Mouse (Mus musculus): ENCODE data around the gene Zcchc7. TPM values are rescaled to one million over a fixed set of nuclear protein-coding genes. Genes with fewer than 3 reads are reported as not detected.

Zcchc7 gene
- polyA plus RNA-seq, 1 experiment from 2014 or later = 36.1 TPM

DNA sequence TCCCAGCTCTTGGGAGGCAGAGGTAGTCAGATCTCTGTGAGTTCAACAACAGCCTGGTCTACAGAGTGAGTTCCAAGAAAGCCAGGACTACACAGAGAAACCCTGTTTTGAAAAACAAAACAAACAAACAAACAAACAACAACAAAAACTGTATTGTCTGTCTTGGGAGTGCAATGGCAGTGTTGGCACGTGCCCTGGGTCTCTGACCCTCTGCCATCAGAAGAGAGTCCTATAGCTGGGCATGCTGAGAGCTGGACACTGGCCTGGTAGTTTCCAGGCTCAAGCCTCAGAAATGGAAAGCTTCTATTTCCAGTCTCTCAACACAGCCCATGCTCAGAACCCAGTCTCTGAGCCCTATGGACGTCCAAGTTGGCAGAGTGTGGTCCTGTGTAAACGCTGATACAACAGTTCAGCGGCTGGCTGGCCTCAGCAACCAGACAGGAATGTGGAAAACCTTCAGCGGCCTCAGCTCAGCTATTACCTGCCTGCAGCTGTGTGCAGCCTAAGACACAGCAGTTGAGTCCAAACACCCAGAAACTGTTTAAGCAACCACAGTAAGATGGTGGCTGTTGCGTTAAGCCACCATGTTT lies 220.4 kb downstream of the Zcchc7 start:
- no peaks in the 10 kb centered on the region for H3K36me3 ChIP-seq (ENCODE audit: control insufficient read depth, insufficient read depth, low read length)
- no peaks in the 10 kb centered on the region for H3K27me3 ChIP-seq (replicated peaks; ENCODE audit: control insufficient read depth, insufficient read depth, low read length)
- H3K4me2 ChIP-seq (ENCODE audit: low read length) = no peak overlapping the region
- no peak overlapping the region for H3K4me3 ChIP-seq (ENCODE audit: low read length)
- WGBS = 73% methylated on average over 6 of the region's 6 CpGs
- H3K27ac ChIP-seq (ENCODE audit: low read depth, low read length) = no peak overlapping the region
- H3K4me1 ChIP-seq (ENCODE audit: control insufficient read depth, insufficient read depth, low read depth, low read length) = no peaks in the 10 kb centered on the region
- no peak overlapping the region for H3K9ac ChIP-seq (ENCODE audit: low read depth, low read length)
- no peaks in the 10 kb centered on the region for H3K9me3 ChIP-seq (ENCODE audit: control insufficient read depth, low read length)
- ATAC-seq = no peak

GRCm38 (mm10) chr4:44976921-44977710 lies 221.4 kb downstream of the Zcchc7 start:
- Histone ChIP-seq H3K9ac (ENCODE audit: low read depth, low read length) (no peak overlapping the region), H3K27me3 (replicated peaks; ENCODE audit: control insufficient read depth, insufficient read depth, low read length) (no peaks in the 10 kb centered on the region), H3K27ac (ENCODE audit: low read depth, low read length) (no peak overlapping the region), H3K4me2 (ENCODE audit: low read length) (no peak overlapping the region), H3K36me3 (ENCODE audit: control insufficient read depth, insufficient read depth, low read length) (no peaks in the 10 kb centered on the region), H3K4me3 (ENCODE audit: low read length) (no peak overlapping the region), H3K9me3 (ENCODE audit: control insufficient read depth, low read length) (no peaks in the 10 kb centered on the region), H3K4me1 (ENCODE audit: control insufficient read depth, insufficient read depth, low read depth, low read length) (0 out of 2 replicates have a peak, but pooled peaks cover 4% of the 10 kb centered on the region)
- WGBS = 90% methylated on average over 10 of the region's 10 CpGs
- no peak for ATAC-seq

- Histone ChIP-seq H3K27ac (ENCODE audit: low read depth, low read length) (no peak overlapping the region), H3K4me3 (ENCODE audit: low read length) (no peak overlapping the region), H3K4me2 (ENCODE audit: low read length) (no peak overlapping the region), H3K27me3 (replicated peaks; ENCODE audit: control insufficient read depth, insufficient read depth, low read length) (no peaks in the 10 kb centered on the region), H3K9ac (ENCODE audit: low read depth, low read length) (no peak overlapping the region), H3K4me1 (ENCODE audit: control insufficient read depth, insufficient read depth, low read depth, low read length) (0 out of 2 replicates have a peak, but pooled peaks cover 4% of the 10 kb centered on the region), H3K36me3 (ENCODE audit: control insufficient read depth, insufficient read depth, low read length) (no peaks in the 10 kb centered on the region), H3K9me3 (ENCODE audit: control insufficient read depth, low read length) (no peaks in the 10 kb centered on the region)
- no peak for ATAC-seq
- 81% methylated on average over 5 of the region's 5 CpGs for WGBS
These were observed 222.5 kb downstream of the Zcchc7 start for GRCm38 (mm10) chr4:44978175-44978574.

DNA sequence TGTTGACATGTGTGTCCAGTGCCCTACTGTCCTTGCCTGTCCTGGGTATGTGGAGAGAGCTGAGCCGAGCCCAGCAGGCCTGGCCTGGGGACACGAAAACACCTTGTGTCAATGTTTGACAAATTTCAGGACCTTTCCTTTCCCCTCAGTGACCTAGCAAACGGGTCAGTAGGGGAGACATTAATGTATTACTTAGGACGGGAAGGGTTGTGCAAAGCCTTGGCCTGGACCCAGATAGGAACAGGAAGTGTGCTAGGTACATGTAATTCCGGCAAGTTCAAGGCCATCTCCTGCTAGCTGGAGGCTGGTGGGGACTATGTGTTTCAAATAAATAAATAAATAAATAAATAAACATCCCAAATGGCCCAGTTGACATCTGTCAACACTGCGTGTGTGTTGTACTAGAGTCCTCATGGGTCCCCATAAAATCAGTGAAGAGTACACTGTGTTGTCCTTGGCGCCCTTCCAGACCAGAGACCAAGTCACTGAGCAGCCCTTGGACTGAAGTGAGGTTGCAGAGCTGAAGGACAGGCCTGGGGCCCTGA lies 224.2 kb downstream of the Zcchc7 start:
- H3K27ac ChIP-seq (ENCODE audit: low read depth, low read length) = no peak overlapping the region
- no peaks in the 10 kb centered on the region for H3K36me3 ChIP-seq (ENCODE audit: control insufficient read depth, insufficient read depth, low read length)
- 0 out of 2 replicates have a peak, but pooled peaks cover 4% of the 10 kb centered on the region for H3K4me1 ChIP-seq (ENCODE audit: control insufficient read depth, insufficient read depth, low read depth, low read length)

DNA sequence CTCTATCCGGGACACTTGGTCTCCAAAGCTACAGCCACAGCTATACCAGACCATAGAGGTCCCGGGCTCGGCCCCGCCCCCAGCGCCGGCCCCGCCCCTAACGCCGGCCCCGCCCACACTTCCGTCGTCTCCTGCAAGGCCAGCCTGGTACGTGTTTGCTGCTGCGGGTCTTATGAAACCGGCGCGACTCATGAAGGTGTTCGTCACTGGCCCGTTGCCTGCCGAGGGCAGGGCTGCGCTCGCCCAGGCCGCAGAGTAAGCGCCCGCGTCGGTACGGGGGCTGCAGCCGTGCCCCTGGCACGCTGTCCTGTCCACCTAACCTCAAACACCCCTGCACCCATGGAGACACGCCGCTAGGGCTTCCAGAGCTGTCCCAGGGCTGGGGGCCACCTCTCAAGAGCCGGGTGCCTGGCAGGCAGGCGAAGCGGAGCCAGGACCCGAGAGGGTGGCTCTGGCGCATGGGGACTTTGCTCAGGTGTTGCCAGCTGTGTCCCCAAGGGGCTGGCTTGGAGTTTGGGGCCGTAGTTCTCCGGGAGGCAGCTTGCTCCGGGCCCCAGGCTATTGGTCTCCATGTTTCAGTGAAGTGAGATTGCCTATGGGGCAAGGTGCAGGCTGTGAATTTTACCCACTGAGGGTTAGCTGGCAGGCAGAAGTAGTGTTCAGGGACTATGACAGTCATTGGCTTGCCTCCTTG lies 225.8 kb downstream of the Zcchc7 start, which contains the start of gene Grhpr:
Gene Grhpr (plus strand): TSS at position 116 of the 694 bp plus-strand sequence.
- WGBS = 1% methylated on average over 34 of the region's 40 CpGs
- no peaks in the 10 kb centered on the region for H3K36me3 ChIP-seq (ENCODE audit: control insufficient read depth, insufficient read depth, low read length)
- 0 out of 2 replicates have a peak, but pooled peaks cover 4% of the 10 kb centered on the region for H3K4me1 ChIP-seq (ENCODE audit: control insufficient read depth, insufficient read depth, low read depth, low read length)
- peak within 1 kb of the TSS; percentile 35; the same call in 1 of the 2 replicates for H3K27ac ChIP-seq (ENCODE audit: low read depth, low read length)
- peak; percentile 93 for ATAC-seq
- no peaks in the 10 kb centered on the region for H3K27me3 ChIP-seq (replicated peaks; ENCODE audit: control insufficient read depth, insufficient read depth, low read length)
- peak within 1 kb of the TSS; percentile 48 for H3K4me3 ChIP-seq (ENCODE audit: low read length)
- H3K9me3 ChIP-seq (ENCODE audit: control insufficient read depth, low read length) = no peaks in the 10 kb centered on the region
- H3K4me2 ChIP-seq (ENCODE audit: low read length) = peak within 1 kb of the TSS; percentile 84
- H3K9ac ChIP-seq (ENCODE audit: low read depth, low read length) = peak within 1 kb of the TSS; percentile 68

More for the DNA sequence above, 224.2 kb downstream of the Zcchc7 start:
- Histone ChIP-seq H3K9me3 (ENCODE audit: control insufficient read depth, low read length) (no peaks in the 10 kb centered on the region), H3K9ac (ENCODE audit: low read depth, low read length) (no peak overlapping the region), H3K4me3 (ENCODE audit: low read length) (no peak overlapping the region), H3K27me3 (replicated peaks; ENCODE audit: control insufficient read depth, insufficient read depth, low read length) (no peaks in the 10 kb centered on the region), H3K4me2 (ENCODE audit: low read length) (no peak overlapping the region)
- ATAC-seq = no peak
- 75% methylated on average over 7 of the region's 7 CpGs for WGBS

Small RNA genes lying within 50 kb of the gene (microRNA-seq; reads per million reads assigned to microRNA genes)
- not detected for gene Gm22639

Other genes starting within 250 kb of the Zcchc7 start
- gene Pax5, start 45.4 kb upstream of the Zcchc7 start, polyA plus RNA-seq (2015; fragmentation: Nextera tagmentation; extraction: Ambion mirVana) = 0.99 and 1.9 TPM in 2 replicates
- gene Grhpr, start 225.5 kb downstream of the Zcchc7 start, polyA plus RNA-seq (2015; fragmentation: Nextera tagmentation; extraction: Ambion mirVana) = 33.5 and 33.7 TPM in 2 replicates